Comparison of ENCODE assay signal across 9 mouse cellular contexts in genomic region chr9:73103159-73103879, GRCm38 (mm10). TPM values are rescaled to one million over a fixed set of nuclear protein-coding genes. Genes with fewer than 3 reads are reported as not detected.
A peak's percentile ranks its signal among the peaks of the same experiment; 100 is the strongest.
DNase-seq lines count a peak whose midpoint lies in the region; ATAC-seq and TF ChIP-seq lines count a peak whose summit lies in the region.
"Had no signal": no experiment of that assay in that cellular context is flagged by ENCODE, and none has a peak within 500 bp of the region (broad histone marks: within the 10 kb centered on the region; RNA-seq: fewer than 3 reads in every experiment).

No protein-coding gene starts in this region.

- ATAC-seq in intestine, postnatal 0 days, result peak; percentile 36
- no peak for ATAC-seq in liver, embryonic 15.5 days (ENCODE audit: insufficient read depth)
- 0 out of 2 replicates have a peak, but pooled peaks have one; percentile 38 for ATAC-seq in neural tube, embryonic 15.5 days (ENCODE audit: low FRiP score)
- no peak for ATAC-seq in CD4-positive, CD25-positive, alpha-beta regulatory T cell, adult 4 months

- H3K27me3 ChIP-seq in intestine, postnatal 0 days (replicated peaks; ENCODE audit: control insufficient read depth, insufficient read depth, low read length), result peaks cover 3% of the 10 kb centered on the region; the same call in 1 of the 2 replicates
- peaks cover 48% of the 10 kb centered on the region for H3K27me3 ChIP-seq in liver, embryonic 15.5 days
- H3K27me3 ChIP-seq in neural tube, embryonic 15.5 days (replicated peaks), result peaks cover 46% of the 10 kb centered on the region

- H3K36me3 ChIP-seq in intestine, postnatal 0 days (ENCODE audit: control insufficient read depth, insufficient read depth), result no peaks in the 10 kb centered on the region
- no peaks in the 10 kb centered on the region for H3K36me3 ChIP-seq in liver, embryonic 15.5 days (replicated peaks)
- no peaks in the 10 kb centered on the region for H3K36me3 ChIP-seq in neural tube, embryonic 15.5 days

- H3K27ac ChIP-seq in intestine, postnatal 0 days (ENCODE audit: low read depth, low read length), result no peak overlapping the region
- H3K27ac ChIP-seq in liver, embryonic 15.5 days (replicated peaks), result no peak overlapping the region
- no peak overlapping the region for H3K27ac ChIP-seq in neural tube, embryonic 15.5 days (replicated peaks)

- H3K9me3 ChIP-seq in intestine, postnatal 0 days (ENCODE audit: control insufficient read depth), result no peaks in the 10 kb centered on the region
- H3K9me3 ChIP-seq in liver, embryonic 15.5 days (replicated peaks), result no peaks in the 10 kb centered on the region
- H3K9me3 ChIP-seq in neural tube, embryonic 15.5 days (replicated peaks), result no peaks in the 10 kb centered on the region

- 3% methylated on average over 60 of the region's 60 CpGs for WGBS in intestine, postnatal 0 days
- WGBS in liver, embryonic 15.5 days (ENCODE audit: insufficient replicate concordance), result 6% methylated on average over 60 of the region's 60 CpGs
- 5% methylated on average over 60 of the region's 60 CpGs for WGBS in neural tube, embryonic 15.5 days

- peak overlapping the region; percentile 84 for H3K4me2 ChIP-seq in intestine, postnatal 0 days (replicated peaks; ENCODE audit: low read depth)
- peak overlapping the region; percentile 71 for H3K4me2 ChIP-seq in liver, embryonic 15.5 days
- H3K4me2 ChIP-seq in neural tube, embryonic 15.5 days, result peak overlapping the region; percentile 71

- H3K4me1 ChIP-seq in intestine, postnatal 0 days (replicated peaks; ENCODE audit: control insufficient read depth, insufficient read depth, low read length), result peaks cover 5% of the 10 kb centered on the region; the same call in 1 of the 2 replicates
- H3K4me1 ChIP-seq in liver, embryonic 15.5 days (replicated peaks), result peaks cover 8% of the 10 kb centered on the region
- H3K4me1 ChIP-seq in neural tube, embryonic 15.5 days, result peaks cover 8% of the 10 kb centered on the region

- peak overlapping the region; percentile 39 for H3K4me3 ChIP-seq in intestine, postnatal 0 days (ENCODE audit: low read depth, low read length)
- H3K4me3 ChIP-seq in liver, embryonic 15.5 days (replicated peaks), result peak overlapping the region; percentile 48
- H3K4me3 ChIP-seq in neural tube, embryonic 15.5 days (replicated peaks), result peak overlapping the region; percentile 43

- DNase-seq in left cerebral cortex, postnatal 4 days, result peak; percentile 38
- no peak for DNase-seq in left cerebral cortex, adult 9 months (ENCODE audit: low spot score in 2 of 2)
- DNase-seq in embryo, embryonic 10 days (ENCODE audit: low spot score), result peak; percentile 30
- DNase-seq in heart, adult 18-20 months, result peak; percentile 34 to 36

- intact Hi-C loops in left cerebral cortex, postnatal 4 days (cut with DNase I), result no loop called here

- H3K9ac ChIP-seq in intestine, postnatal 0 days (ENCODE audit: low read depth, low read length), result peak overlapping the region; percentile 45; the same call in 1 of the 2 replicates
- H3K9ac ChIP-seq in liver, embryonic 15.5 days, result peak overlapping the region; percentile 21; the same call in 1 of the 2 replicates
- H3K9ac ChIP-seq in neural tube, embryonic 15.5 days (replicated peaks), result peak overlapping the region; percentile 45

- no peak for TF ChIP-seq CTCF in intestine, postnatal 0 days (IDR thresholded peaks at IDR 0.05; ENCODE audit: low read depth)

RNA-seq across cellular contexts. Expression of gene Gm20509, which starts 1.0 kb away (rescaled TPM):
- total RNA-seq in left cerebral cortex, postnatal 4 days (2021), result not detected
- total RNA-seq in heart, adult 18-20 months (2021), result not detected
- polyA plus RNA-seq in intestine, postnatal 0 days (2015; fragmentation: Nextera tagmentation; extraction: Ambion mirVana), result not detected in 2 replicates
- polyA plus RNA-seq in liver, embryonic 15.5 days (2015; fragmentation: Nextera tagmentation; extraction: Ambion mirVana), result not detected in 2 replicates
- 0.43 TPM in 1 of 2 replicates, not detected in the other for polyA plus RNA-seq in neural tube, embryonic 15.5 days (2015; fragmentation: Nextera tagmentation; extraction: Ambion mirVana)
- not detected for polyA plus RNA-seq in CD4-positive, CD25-positive, alpha-beta regulatory T cell, adult 4 months (2017; shearing (Covaris generic))
- total RNA-seq: neutrophil, adult 5-6 weeks had no signal

RNA-seq across cellular contexts. Expression of gene Khdc3, which starts 1.7 kb away (rescaled TPM):
- total RNA-seq in left cerebral cortex, postnatal 4 days (2021), result 1 to 10 TPM in 1 of 2 experiments, under 1 TPM in 1; 0.83 to 1.5 TPM
- total RNA-seq in heart, adult 18-20 months (2021), result under 1 TPM; 0.40 to 0.46 TPM
- polyA plus RNA-seq in intestine, postnatal 0 days (2015; fragmentation: Nextera tagmentation; extraction: Ambion mirVana), result 0.16 TPM in 1 of 2 replicates, not detected in the other
- 0.05 TPM in 1 of 2 replicates, not detected in the other for polyA plus RNA-seq in liver, embryonic 15.5 days (2015; fragmentation: Nextera tagmentation; extraction: Ambion mirVana)
- 0.17 and 0.20 TPM in 2 replicates for polyA plus RNA-seq in neural tube, embryonic 15.5 days (2015; fragmentation: Nextera tagmentation; extraction: Ambion mirVana)
- under 1 TPM in 1 of 2 experiments, not detected in 1; 0.44 TPM for polyA plus RNA-seq in CD4-positive, CD25-positive, alpha-beta regulatory T cell, adult 4 months (2017; shearing (Covaris generic))

RNA-seq across cellular contexts. Expression of gene Rsl24d1, which starts 9.9 kb away (rescaled TPM):
- total RNA-seq in left cerebral cortex, postnatal 4 days (2021), result 10 to 100 TPM; 60.7 to 61.5 TPM
- 10 to 100 TPM; 46.0 to 53.9 TPM for total RNA-seq in heart, adult 18-20 months (2021)
- 45.0 and 45.3 TPM in 2 replicates for polyA plus RNA-seq in intestine, postnatal 0 days (2015; fragmentation: Nextera tagmentation; extraction: Ambion mirVana)
- 40.0 and 41.0 TPM in 2 replicates for polyA plus RNA-seq in liver, embryonic 15.5 days (2015; fragmentation: Nextera tagmentation; extraction: Ambion mirVana)
- polyA plus RNA-seq in neural tube, embryonic 15.5 days (2015; fragmentation: Nextera tagmentation; extraction: Ambion mirVana), result 92.6 and 101 TPM in 2 replicates
- 10 to 100 TPM; 78.8 to 89.1 TPM for polyA plus RNA-seq in CD4-positive, CD25-positive, alpha-beta regulatory T cell, adult 4 months (2017; shearing (Covaris generic))

RNA-seq across cellular contexts. Expression of gene Rab27a, which starts 58.7 kb away (rescaled TPM):
- 1 to 10 TPM; 2.9 to 4.7 TPM for total RNA-seq in left cerebral cortex, postnatal 4 days (2021)
- total RNA-seq in heart, adult 18-20 months (2021), result 1 to 10 TPM; 5.1 to 6.9 TPM
- polyA plus RNA-seq in intestine, postnatal 0 days (2015; fragmentation: Nextera tagmentation; extraction: Ambion mirVana), result 5.7 and 5.8 TPM in 2 replicates
- polyA plus RNA-seq in liver, embryonic 15.5 days (2015; fragmentation: Nextera tagmentation; extraction: Ambion mirVana), result 6.6 and 7.5 TPM in 2 replicates
- 3.3 and 11.8 TPM in 2 replicates for polyA plus RNA-seq in neural tube, embryonic 15.5 days (2015; fragmentation: Nextera tagmentation; extraction: Ambion mirVana)
- polyA plus RNA-seq in CD4-positive, CD25-positive, alpha-beta regulatory T cell, adult 4 months (2017; shearing (Covaris generic)), result 10 to 100 TPM; 34.9 to 86.7 TPM

Comparison
In these comparisons a context has a peak if more than half of its experiments do, and no peak if none do; other contexts are left out.
1. DNase-seq: peak in left cerebral cortex, postnatal 4 days (single experiment), embryo, embryonic 10 days (single experiment) and heart, adult 18-20 months (2 of 2); none in left cerebral cortex, adult 9 months (0 of 2).
2. ATAC-seq: peak in intestine, postnatal 0 days (single experiment) and neural tube, embryonic 15.5 days (single experiment); none in liver, embryonic 15.5 days (single experiment) and CD4-positive, CD25-positive, alpha-beta regulatory T cell, adult 4 months (single experiment).
3. Peak in every context shown above with its lines, with median percentiles within 50 percentile points of each other: H3K4me2 ChIP-seq, H3K4me3 ChIP-seq and H3K9ac ChIP-seq.